Mouse (Mus musculus) megakaryocyte, adult 5-6 weeks (primary cell): Measurements from ENCODE around the gene Gm45521. TPM values are rescaled to one million over a fixed set of nuclear protein-coding genes. Genes with fewer than 3 reads are reported as not detected.

ENCODE experiments used
- ATAC-seq: 2 replicates; pipeline ENCODE4 v1.8.0; 2016; ENCODE audit warnings: mild to moderate bottlenecking, inconsistent platforms; ENCODE audit not compliant: poor library complexity, severe bottlenecking
- total RNA-seq, 2 experiments: library from RNA; stranded (forward) in 1 of 2; stranded (reverse) in 1 of 2; fragments of 153-499, 151-499 nt in 1 of 2; fragments of 221-1000, 200-1000 nt in 1 of 2; gene quantifications; 2 replicates each; pipeline versions ENCODE4 v1.2.3 to v1.2.4; 2015 to 2017

Gene Gm45521
- total RNA-seq, 2 experiments from 2014 or later = not detected

DNA sequence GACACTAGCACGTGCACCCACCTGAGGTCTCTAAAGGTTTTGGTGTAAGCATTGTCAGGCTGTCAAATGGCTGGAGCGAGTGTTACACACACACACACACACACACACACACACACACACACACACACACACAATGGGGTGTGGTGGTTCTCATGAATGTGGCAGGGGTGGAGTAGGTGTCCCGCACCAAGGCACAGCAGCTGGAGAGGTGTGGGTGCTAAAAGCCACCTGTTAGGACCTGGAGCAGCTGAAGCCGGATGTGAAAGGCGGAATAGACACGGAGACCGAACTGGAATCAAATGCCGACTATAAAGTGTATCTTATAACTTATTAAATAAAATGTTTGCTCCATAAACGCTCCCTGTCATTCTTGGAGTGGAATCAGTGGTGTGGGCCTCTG is 5.9 kb upstream of the Gm45521 start:
- no peak for ATAC-seq

- no peak for ATAC-seq
These were observed 4.4 kb upstream of the Gm45521 start for GRCm38 (mm10) chr14:7952610-7953254.

DNA sequence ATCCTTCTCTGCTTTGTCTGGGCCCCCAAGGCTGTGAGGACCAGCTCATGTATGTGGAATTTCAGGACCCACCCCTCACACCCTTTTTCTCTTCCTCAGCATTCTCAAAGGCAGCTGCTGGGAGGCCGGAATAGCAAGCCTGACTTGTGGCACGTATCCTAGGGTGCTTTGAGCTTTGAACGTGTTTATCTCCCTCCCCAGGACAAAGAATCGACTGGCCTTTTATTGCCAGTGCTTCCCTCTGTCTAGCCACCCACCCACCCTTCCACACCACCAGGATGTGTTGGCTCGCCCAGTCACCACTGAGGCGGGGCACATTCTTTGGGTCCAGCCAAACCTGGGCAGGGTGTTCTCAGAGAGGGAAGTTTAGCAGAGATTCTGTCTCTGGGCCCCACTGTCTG is 3.0 kb upstream of the Gm45521 start:
- no peak for ATAC-seq

DNA sequence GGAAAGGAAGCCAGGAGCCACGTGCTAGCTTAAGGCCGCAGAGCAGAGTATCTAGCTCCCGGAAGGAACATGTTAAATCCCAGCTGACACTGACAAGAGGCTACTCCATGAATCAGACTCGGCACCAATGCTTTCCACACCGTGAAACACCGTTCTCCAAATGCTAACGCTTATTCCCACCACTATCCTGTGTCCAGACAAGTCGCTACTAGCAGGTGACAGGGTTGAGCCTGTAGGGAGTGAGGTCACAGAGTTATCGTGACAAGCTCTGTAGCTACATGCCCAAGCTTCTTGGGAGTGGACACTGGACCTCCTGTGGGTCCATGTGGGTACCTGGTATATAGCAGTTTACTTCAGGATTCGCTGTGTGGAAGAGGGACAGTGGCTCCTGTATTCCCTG is 661 bp upstream of the Gm45521 start:
- no peak for ATAC-seq

GRCm38 (mm10) chr14:7960616-7961015 is 3.5 kb downstream of the Gm45521 start:
- no peak for ATAC-seq

GRCm38 (mm10) chr14:7961714-7962113 is 4.6 kb downstream of the Gm45521 start:
- no peak for ATAC-seq

DNA sequence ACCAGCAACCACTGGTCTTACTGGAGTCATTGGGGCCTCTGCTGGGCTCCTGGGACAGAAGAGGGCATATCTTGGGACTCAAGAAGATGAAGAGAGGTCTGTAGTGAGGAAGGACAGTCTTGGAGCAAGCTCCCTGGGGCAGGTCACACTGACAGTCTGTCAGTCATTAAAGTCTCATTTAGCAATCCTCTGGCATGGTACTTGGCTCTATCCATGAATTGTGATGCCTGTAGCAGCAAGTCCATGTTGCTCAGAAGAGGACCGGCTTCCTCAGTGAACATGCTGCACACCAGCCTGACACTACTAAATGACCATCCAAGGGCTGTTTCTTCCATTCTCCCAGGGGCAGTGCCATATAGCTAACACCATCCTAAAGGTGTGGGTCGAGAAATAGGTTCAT is 5.5 kb downstream of the Gm45521 start:
- no peak for ATAC-seq

DNA sequence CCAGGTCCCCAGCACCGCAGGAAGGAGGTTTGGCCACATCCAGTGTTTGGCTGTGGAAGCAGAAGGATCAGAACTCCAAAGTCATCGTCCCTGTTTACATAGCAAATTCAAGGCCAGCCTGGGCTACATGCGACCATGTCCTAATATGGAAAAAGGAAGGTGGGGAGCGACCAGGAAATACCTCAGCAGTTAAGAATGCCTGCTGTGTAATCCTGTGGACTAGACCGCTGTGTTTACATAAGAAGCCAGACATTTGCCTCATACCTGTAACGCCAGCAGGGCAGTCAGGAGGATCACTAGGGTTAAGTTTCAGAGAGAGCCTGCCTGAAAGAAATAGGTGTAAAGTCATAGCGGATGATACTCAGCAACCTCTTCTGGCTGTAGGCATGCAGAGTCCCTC is 6.1 kb downstream of the Gm45521 start:
- ATAC-seq = no peak

GRCm38 (mm10) chr14:7964219-7964889 is 7.3 kb downstream of the Gm45521 start:
- peak; percentile 86 for ATAC-seq

- ATAC-seq = no peak
These were observed 14.9 kb downstream of the Gm45521 start for GRCm38 (mm10) chr14:7971889-7972493.

DNA sequence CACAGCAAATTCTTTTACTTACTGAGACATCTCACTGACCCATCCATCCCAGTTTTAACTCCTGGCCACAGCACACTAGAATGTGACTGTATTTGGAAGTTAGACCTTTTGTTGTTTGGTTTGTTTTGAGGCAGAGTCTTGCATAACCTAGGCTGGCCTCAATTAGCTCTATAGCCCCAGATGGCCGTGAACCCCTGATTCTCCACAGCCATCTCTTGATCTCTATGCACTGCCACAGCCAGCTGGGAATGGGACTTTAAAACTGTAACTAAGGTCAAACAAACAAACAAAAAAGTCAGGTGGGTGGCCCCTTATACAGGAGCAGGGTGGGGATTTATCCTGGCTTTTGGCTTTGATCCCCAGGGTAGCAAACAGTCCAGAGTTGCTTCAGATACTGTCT is 17.6 kb downstream of the Gm45521 start:
- ATAC-seq = no peak

DNA sequence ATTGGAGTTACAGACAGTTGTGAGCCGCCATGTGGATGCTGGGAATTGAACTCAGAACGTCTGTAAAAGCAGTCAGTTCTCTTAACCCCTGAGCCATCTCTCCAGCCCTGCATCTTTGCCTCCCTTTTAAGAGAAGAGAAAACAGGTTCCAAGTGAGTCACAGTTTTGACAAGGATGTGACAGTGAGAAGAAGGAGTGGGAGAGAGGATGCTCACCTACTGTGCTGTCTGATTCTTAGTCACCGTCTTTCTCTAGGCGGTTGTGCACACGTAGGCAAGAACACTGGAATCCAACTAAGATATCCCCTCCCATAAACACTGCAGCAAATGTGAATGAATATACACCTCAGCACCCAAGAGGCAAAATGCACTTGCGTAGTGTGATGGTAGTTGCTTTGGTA is 18.1 kb downstream of the Gm45521 start:
- no peak for ATAC-seq

DNA sequence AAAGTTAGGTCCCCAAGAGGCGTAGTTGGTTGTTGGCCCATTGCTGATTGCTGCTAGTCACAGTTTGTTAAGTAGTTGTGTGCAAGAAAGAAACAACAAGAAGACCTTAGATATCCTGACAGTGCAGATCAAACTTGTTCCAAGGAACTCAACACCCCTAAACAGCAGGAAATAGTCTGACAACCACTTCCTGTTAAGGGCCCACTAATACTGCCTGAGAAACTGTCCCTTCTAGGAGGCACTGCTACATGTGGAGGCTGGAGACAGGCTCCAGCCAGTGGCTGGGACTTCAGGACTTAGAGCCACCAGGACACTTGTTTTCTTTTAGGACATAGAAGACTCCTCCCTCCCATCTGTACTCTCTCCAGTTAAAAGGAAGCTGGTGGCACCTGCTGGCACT is 20.4 kb downstream of the Gm45521 start:
- no peak for ATAC-seq

DNA sequence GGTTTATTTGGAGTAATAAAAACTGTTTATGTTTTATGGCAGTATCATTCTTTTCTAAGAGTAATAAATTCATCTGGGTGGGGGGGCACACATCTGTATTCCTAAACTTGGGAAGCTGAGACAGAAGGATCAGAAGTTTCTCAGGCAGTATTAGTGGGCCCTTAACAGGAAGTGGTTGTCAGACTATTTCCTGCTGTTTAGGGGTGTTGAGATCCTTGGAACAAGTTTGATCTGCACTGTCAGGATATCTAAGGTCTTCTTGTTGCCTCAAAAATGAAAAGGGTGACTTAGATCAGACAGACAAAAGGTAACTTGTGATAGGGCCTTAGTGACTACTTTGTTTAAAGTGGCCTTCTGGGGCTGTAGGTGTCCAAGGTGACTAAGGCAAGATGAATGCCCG is 21.1 kb downstream of the Gm45521 start:
- ATAC-seq = no peak

GRCm38 (mm10) chr14:7981226-7981625 is 24.1 kb downstream of the Gm45521 start:
- ATAC-seq = 0 out of 2 replicates have a peak, but pooled peaks have one; percentile 18

DNA sequence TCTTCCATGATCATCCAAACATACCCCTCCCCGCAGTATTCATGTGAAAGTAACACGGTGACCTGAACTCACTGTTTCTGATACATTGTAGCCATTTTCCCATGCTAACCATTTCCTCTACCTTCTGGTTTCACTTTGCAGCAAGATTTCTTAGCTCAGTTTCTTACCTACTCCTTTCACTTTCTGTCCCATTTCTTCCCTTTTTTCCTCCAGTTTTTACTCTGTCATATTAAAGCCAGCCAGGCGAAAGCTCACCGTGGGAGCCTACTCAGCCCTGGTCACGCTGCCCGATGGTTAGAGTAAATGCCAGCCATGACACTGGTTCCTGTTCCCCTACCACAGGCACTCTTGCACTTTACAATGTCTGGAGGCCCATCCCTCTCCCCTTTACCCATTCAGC is 29.8 kb downstream of the Gm45521 start:
- ATAC-seq = peak; percentile 78

DNA sequence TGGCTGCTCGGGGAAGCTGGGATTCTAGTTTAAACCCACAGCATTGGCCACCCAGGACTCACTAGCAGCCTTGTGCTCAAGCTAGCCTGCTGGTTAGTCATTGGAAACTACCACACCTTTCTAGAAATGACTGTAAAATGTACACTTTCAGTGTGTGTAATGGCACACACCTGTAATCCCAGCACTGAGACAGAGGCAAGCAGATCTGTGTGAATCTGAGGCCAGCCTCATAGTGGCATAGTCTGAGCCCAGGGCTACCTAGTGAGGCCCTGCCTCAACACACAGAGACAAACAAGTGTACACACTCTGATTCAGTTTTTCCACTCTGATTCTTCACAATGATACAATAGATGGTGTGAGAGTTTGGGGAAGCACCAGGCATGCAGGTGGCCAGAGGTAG is 32.3 kb downstream of the Gm45521 start:
- ATAC-seq = no peak

- ATAC-seq = no peak
These were observed 32.9 kb downstream of the Gm45521 start for GRCm38 (mm10) chr14:7989961-7990360.

GRCm38 (mm10) chr14:7991108-7991776 is 34.2 kb downstream of the Gm45521 start:
- no peak for ATAC-seq

DNA sequence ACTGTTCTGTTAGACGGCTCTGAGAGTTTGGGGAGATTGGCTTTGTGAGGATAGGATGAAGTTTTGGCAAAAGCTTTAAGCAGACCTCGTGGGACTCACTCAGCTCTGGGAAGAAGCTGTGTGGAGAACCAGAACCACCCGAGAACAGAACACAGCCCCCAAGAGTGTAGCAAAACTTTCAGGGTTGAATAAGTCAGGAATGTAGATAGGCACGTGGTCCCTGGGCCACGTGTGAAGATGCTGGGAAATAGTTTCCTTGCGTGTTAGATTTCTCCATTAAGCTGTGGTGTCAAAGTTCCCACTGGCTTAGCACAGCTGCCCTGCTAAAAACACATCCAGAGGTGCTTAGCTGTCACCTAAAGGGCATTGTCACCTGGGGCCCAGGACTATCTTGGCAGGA is 35.1 kb downstream of the Gm45521 start:
- ATAC-seq = no peak

- peak; percentile 36 for ATAC-seq
These were observed 37.2 kb downstream of the Gm45521 start, which contains the start of gene Dnase1l3 for GRCm38 (mm10) chr14:7994271-7994767. TSS of gene Dnase1l3 (minus strand) at chr14:7994573.
